Mouse (Mus musculus): Measurements from ENCODE around the gene Mrgprb4. TPM values are rescaled to one million over a fixed set of nuclear protein-coding genes. Genes with fewer than 3 reads are reported as not detected.

Gene Mrgprb4
- polyA plus RNA-seq (2014; fragmentation: Illumina TruSeq; extraction: RNeasy Lipid Tissue Mini Kit (QIAGEN cat#74804); ENCODE audit: low read depth, low replicate concordance), result not detected

GRCm38 (mm10) chr7:48199188-48199587 lies at the start of gene Mrgprb4:
Mrgprb4 (minus strand) TSS chr7:48199288.

GRCm38 (mm10) chr7:48168919-48169318 lies 30.2 kb downstream of the Mrgprb4 start, which contains the start of gene Mrgprb5:
Mrgprb5 (minus strand) TSS chr7:48169019.

Other genes starting within 250 kb of the Mrgprb4 start
- gene Mrgpra4, start 217.2 kb downstream of the Mrgprb4 start, polyA plus RNA-seq (2014; fragmentation: Illumina TruSeq; extraction: RNeasy Lipid Tissue Mini Kit (QIAGEN cat#74804); ENCODE audit: low read depth, low replicate concordance), result not detected
- not detected for gene Mrgprx1, start 171.7 kb downstream of the Mrgprb4 start, polyA plus RNA-seq (2014; fragmentation: Illumina TruSeq; extraction: RNeasy Lipid Tissue Mini Kit (QIAGEN cat#74804); ENCODE audit: low read depth, low replicate concordance)
- gene Mrgprb5, start 30.3 kb downstream of the Mrgprb4 start, polyA plus RNA-seq (2014; fragmentation: Illumina TruSeq; extraction: RNeasy Lipid Tissue Mini Kit (QIAGEN cat#74804); ENCODE audit: low read depth, low replicate concordance), result not detected
- 0.32 TPM for gene Mrgprb8, start 189.2 kb upstream of the Mrgprb4 start, polyA plus RNA-seq (2014; fragmentation: Illumina TruSeq; extraction: RNeasy Lipid Tissue Mini Kit (QIAGEN cat#74804); ENCODE audit: low read depth, low replicate concordance)